Mouse (Mus musculus) left cerebral cortex, postnatal 10 days (tissue): ENCODE data around the gene Prkab1. TPM values are rescaled to one million over a fixed set of nuclear protein-coding genes. Genes with fewer than 3 reads are reported as not detected.

Experiments
- DNase-seq, 2 experiments: peaks; one replicate each; pipeline ENCODE4 v3.0.0; 2021 to 2022; ENCODE audit warnings: low spot score in 2 of 2, mixed read lengths in 1 of 2; ENCODE audit errors: extremely low spot score in 1 of 2
- intact Hi-C: fragments of 180-260 bp; cut with DNase I; formaldehyde crosslinking; loops from one replicate; pipeline ENCODE4 v1.15.1; 2025
- total RNA-seq, 2 experiments: library from RNA; stranded (reverse); gene quantifications; 2 replicates each; pipeline ENCODE4 v1.2.3; 2021

The Prkab1 gene
- total RNA-seq, 2 experiments from 2014 or later, result 25.7 to 31.9 TPM

GRCm38 (mm10) chr5:116021552-116021951, 2.8 kb downstream of the Prkab1 start:
- intact Hi-C loops, result no loop called here
- no peak for DNase-seq

- no peak for DNase-seq
- intact Hi-C loops, result no loop called here
These were observed 4.9 kb downstream of the Prkab1 start for GRCm38 (mm10) chr5:116019371-116019770.

GRCm38 (mm10) chr5:116018784-116019183, 5.5 kb downstream of the Prkab1 start:
- no peak for DNase-seq
- intact Hi-C loops, result no loop called here

- DNase-seq, result no peak
- intact Hi-C loops, result no loop called here
These were observed 6.1 kb downstream of the Prkab1 start for GRCm38 (mm10) chr5:116018196-116018595.

GRCm38 (mm10) chr5:116017391-116017790, 6.9 kb downstream of the Prkab1 start:
- intact Hi-C loops, result no loop called here
- no peak for DNase-seq

GRCm38 (mm10) chr5:116016542-116016941, 7.8 kb downstream of the Prkab1 start:
- DNase-seq, result no peak
- intact Hi-C loops, result no loop called here

- intact Hi-C loops, result no loop called here
- no peak for DNase-seq
These were observed 10.1 kb downstream of the Prkab1 start for GRCm38 (mm10) chr5:116014237-116014636.

GRCm38 (mm10) chr5:116013821-116014220, 10.5 kb downstream of the Prkab1 start:
- DNase-seq, result no peak
- intact Hi-C loops, result no loop called here

GRCm38 (mm10) chr5:116012503-116012902, 11.8 kb downstream of the Prkab1 start:
- no peak for DNase-seq
- intact Hi-C loops, result no loop called here

- intact Hi-C loops, result no loop called here
- DNase-seq, result no peak
These were observed 12.6 kb downstream of the Prkab1 start for GRCm38 (mm10) chr5:116011700-116012099.

- intact Hi-C loops, result no loop called here
- no peak for DNase-seq
These were observed 14.3 kb downstream of the Prkab1 start for GRCm38 (mm10) chr5:116009884-116010627.

GRCm38 (mm10) chr5:116009091-116009851, 15.0 kb downstream of the Prkab1 start:
- DNase-seq, result no peak
- intact Hi-C loops, result no loop called here

GRCm38 (mm10) chr5:116007723-116008122, 16.6 kb downstream of the Prkab1 start:
- intact Hi-C loops, result no loop called here
- no peak for DNase-seq

GRCm38 (mm10) chr5:116006324-116007099, 17.8 kb downstream of the Prkab1 start:
- intact Hi-C loops, result no loop called here
- DNase-seq, result no peak

GRCm38 (mm10) chr5:116004271-116004670, 20.0 kb downstream of the Prkab1 start:
- no peak for DNase-seq
- intact Hi-C loops, result no loop called here

GRCm38 (mm10) chr5:116003825-116004224, 20.5 kb downstream of the Prkab1 start:
- intact Hi-C loops, result no loop called here
- no peak for DNase-seq

- intact Hi-C loops, result no loop called here
- no peak for DNase-seq
These were observed 21.2 kb downstream of the Prkab1 start for GRCm38 (mm10) chr5:116003154-116003553.

GRCm38 (mm10) chr5:115997376-115997775, 26.9 kb downstream of the Prkab1 start:
- intact Hi-C loops, result no loop called here
- DNase-seq, result no peak

- intact Hi-C loops, result no loop called here
- DNase-seq, result no peak
These were observed 30.2 kb downstream of the Prkab1 start for GRCm38 (mm10) chr5:115994101-115994500.

GRCm38 (mm10) chr5:115991717-115992116, 32.6 kb downstream of the Prkab1 start:
- intact Hi-C loops, result no loop called here
- DNase-seq, result no peak
